Mouse (Mus musculus) right cerebral cortex, adult 2 months (tissue): Measurements from ENCODE around the gene Plekha6.
"Not testable (repeated sequence)": the region's sequence is repeated elsewhere in the genome, so short reads cannot be mapped to it uniquely, and the experiment has no call there.

Source experiments
- DNase-seq, 2 experiments: peaks; one replicate each; pipeline ENCODE4 v3.0.0; 2021 to 2022; ENCODE audit warnings: low spot score in 2 of 2

Gene Plekha6

DNA sequence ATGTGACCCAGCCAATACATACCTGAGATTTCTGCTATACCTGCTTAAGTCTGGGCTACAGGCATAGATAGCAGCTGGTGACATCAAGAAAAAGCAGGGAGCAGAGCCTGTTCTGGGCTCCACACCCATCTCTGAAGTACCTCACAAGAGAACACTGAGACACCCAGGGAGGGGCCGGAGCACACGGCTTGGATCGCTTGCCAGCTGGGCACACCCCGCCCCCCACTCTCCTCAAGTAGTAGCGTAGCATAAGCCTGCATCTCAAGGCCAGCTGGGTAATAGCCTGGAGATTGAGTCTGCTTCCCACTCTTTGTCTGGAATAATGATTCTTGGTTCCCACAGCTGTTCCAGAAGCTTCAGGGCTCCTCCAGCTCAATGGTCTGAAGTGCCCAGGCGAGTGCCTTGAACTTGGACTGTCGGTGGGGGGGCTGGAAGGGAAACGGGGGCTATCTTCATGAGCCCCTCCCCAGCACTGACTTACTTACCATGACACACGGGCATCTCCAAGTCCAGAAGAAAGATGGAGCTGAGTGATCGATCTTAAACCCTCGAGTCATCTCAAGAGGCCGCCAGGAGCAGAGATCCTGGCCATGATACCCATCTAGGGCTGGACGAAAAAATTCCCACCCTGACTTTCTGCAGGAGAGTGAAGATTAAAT lies 157.4 kb downstream of the Plekha6 start, which contains the start of gene Kiss1:
Gene Kiss1 (plus strand): TSS at position 609 of the 659 bp plus-strand sequence.
- DNase-seq, result no peak

DNA sequence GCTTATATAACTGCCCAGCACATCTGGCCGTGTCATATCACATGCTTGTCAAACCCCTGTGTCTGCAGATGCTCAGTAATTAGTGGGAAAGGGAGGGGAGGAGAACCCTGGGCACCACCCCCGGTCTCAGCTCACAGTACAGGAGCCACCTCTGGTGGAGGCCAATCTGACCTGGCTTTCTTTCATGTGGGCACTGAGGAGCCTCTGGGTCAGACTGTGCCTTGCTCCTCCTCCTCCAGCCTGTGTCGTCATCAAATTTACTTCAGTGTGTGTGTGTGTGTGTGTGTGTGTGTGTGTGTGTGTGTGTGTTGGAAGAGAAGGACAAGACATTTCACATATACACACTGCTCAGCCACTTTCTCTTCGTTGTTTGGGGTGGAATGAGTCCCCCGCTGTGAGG lies 159.3 kb downstream of the Plekha6 start:
- DNase-seq, result no peak

DNA sequence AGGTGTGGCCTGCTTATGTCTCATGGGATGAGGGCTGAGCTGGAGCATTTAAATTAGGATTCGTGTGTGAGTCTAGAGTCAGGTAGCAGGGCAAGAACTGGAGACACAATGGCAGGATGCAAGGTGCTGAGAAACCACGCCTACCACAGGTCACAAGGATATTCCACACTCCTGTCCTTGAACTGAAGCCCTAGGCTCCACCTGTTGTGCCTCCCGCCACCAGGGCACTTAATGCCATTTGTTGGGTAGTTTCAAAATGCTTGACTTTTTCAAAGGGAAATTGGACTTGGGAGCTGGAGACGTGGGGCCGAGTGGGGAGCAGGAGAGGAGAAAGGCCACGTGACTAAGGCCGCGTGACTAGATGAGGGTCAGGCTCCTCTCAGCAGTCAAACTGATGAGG lies 161.9 kb downstream of the Plekha6 start:
- DNase-seq, result no peak

DNA sequence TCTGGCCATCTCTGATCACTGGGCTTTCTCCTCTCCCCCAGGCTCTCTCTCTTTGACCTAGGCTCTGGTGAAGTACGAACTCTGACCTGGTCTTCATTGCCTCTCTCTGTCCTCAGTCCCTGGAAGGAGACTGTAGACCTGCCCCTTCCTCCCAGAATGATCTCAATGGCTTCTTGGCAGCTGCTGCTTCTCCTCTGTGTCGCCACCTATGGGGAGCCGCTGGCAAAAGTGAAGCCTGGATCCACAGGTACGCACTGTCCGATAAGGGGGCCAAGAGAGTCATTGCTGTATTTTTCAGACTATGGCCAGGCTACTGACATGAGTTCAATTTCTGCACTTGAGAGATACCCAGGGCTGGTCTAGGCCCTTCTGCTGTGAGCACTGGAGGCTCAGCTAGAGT lies 163.1 kb downstream of the Plekha6 start:
- DNase-seq, result no peak

DNA sequence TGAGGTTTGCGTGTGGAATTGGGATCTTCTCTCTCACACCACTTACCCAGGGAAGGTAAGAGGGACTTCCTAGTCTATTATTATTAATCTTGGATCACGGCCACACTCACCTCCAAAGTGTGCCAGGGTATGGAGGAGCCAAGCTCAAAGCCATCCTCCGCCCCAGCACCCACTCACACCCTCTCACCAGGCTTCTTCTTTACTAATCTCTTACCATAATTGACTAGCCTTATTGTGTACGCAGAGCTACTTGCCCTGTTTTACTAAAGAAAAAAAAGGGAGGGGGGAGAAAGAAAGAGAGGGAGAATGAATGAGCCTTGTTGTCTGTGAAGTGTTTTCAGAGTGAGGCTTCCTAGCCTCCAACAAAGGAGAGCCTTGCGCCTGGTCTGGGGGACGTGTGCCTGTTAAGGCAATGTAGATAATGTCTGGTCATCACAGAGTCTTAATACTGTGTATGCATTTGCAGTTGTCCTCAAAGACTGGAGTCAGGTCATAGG lies 164.3 kb downstream of the Plekha6 start:
- DNase-seq, result no peak

DNA sequence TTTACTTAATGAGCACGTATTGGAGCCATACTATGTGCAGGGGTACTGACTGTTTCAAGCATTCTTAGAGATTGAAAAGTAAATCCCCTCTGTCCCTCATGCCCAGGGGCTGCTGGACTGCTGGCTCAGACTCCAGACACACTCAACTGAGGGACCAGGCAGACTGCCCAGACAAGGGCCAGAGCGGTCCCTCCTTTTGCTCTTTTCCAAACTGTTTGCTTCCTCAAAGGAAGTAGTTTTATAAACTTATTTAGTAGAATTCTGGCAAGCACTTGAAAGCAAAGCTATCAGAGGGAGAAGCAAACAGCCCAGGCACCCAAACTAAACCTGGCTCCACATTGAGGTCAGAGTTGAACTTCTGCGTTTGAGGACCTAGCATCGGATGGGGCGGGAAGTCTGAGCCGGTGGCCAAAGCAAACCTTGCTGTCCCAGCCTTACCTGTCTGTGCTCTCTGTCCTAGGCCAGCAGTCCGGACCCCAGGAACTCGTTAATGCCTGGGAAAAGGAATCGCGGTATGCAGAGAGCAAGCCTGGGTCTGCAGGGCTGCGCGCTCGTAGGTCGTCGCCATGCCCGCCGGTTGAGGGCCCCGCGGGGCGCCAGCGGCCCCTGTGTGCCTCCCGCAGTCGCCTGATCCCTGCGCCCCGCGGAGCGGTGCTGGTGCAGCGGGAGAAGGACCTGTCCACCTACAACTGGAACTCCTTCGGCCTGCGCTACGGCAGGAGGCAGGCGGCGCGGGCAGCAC lies 165.1 kb downstream of the Plekha6 start:
- DNase-seq, result no peak

DNA sequence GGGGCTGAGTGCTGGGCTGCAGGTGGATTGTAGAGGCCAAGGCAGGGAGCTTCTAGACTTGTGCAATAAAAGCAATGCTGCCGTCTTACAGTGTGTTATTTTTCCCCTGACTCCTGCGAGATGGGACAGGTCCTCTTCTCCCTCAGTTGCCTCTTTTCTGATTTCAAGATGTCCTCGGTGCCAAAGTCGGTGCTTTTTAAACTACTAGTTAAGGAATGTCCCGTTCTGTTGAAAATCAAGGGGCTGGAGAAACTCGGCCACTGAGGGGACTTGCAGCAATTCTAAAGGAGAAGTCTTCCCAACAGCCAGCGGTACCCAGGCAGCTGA lies 165.6 kb downstream of the Plekha6 start:
- no peak for DNase-seq

DNA sequence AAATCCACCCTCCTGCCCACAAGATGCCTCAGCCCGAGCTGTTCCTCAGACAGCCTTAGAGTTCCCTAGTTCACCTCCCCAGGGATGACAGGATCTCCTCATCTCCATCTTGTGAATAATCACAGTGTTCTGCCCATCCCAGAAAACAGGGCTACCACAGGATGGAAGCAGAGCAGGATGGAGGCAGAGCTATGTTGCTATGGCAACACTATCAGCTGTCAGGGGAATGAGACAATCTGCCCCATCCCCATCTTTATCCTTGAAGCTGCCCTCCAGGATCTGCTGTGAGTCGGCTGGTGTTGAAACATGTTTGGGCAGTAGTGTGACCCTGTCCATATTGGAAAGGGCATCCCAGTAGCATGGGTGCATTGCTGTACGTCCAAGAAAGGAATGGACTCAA lies 167.1 kb downstream of the Plekha6 start:
- DNase-seq, result no peak

DNA sequence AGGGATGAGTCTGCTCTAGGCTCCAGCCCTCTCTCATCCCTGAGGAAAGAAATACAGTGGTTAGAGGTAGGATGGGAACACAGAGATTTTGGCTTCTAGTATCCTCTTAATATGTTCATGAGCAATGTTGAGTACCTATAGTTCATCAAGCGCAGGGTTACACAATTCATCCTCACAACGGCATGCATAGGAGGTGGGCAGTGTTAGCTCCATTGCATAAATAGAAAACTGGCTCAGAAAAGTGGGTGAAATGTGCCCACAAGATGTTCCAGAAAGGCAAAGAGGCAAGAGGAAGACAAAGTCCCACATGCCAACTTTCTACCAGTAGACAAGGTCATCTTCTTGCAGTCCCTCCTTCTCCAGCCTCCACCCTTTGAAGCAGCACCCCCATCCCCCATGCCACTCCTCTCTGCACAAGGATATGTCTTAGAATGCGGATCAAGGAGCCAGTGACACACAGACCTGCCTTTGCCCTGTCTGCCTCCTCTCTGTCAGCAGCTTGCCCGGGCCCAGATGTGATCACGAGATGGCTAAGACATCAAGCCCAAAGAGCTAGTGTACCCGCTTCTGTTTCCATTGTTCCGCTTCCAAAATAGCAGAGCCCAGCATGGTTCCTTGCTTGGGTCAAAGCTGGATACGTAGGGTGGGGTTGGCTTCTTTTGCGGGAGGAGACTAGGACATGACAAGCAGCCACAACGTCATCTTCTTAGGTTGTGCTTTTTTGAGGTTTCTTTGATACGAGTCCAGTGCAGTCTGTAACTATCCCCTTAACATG lies 168.8 kb downstream of the Plekha6 start:
- no peak for DNase-seq

DNA sequence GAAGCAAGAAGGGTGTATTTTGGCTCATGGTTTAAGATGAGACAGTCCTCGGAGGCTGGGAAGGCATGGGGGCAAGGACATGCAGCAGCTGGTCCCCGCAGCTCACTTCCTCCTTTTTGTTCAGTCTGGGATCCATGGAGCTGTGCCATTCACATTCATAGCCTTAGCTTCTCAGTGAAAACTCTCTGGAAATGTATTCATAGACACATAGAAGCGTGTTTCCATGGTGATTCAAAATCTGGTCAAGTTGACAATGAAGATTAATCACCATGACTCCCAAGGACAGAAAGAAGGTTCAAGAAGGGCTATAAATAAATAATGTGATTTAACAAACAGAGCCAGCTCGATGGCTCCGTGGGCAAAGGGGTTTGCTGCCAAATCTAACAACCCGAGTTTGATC lies 169.9 kb downstream of the Plekha6 start:
- DNase-seq, result no peak

DNA sequence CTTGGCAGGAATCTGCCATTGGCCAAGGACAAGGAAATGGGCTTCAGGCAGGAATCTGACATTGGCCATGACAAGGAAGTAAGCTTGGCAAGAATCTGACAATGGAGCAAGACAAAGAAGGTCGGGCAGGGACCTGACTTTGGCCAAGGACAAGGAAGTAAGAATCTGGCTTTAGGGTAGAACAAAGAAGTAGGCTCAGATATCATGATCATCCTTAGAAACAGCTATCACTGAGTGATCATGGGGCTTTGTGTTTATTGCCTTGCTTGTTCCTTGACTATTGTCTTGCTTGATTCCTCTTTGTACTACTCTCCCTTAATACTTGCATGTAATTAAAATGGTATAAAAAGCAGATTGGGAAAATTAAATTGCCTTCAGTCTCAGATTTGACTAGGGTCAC lies 176.4 kb downstream of the Plekha6 start:
- DNase-seq, result not testable (repeated sequence)

DNA sequence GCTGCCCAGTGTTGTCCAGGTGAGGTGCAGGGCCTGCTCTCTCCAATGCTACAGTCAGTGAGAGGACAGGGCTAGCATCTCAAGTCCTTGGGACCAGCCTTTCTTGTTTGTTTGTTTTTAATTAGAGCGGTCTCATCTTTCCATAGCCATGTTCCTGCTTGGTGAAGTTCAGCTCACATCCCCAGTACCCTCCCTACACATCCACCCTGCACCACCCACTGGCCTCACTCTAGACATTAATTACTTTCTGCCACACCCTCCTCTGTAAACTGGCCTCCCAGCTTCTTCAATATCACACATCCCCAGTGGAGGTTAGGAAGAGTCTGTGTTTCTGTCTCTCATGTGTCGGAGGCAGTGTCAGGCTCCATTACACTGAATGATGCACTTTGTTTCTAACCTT lies 180.3 kb downstream of the Plekha6 start:
- no peak for DNase-seq

DNA sequence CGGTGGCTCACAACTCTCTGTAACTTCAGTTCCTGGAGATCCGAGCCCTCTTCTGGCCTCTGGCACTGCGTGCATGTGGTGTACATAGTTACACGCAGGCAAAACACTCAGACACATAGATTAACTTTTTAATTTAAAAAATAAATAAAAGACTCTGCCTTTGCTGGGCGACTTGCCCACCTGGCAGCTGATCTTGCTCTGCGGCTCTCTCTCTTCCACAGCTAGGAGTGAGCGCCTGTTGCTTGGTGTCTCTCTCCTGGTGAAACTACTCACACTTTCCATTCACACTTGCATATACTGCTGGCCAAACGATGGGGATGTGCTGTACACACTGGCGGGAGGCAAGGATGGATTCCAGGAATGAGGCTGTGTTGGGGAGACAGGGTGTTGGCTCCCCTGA lies 182.5 kb downstream of the Plekha6 start:
- no peak for DNase-seq

DNA sequence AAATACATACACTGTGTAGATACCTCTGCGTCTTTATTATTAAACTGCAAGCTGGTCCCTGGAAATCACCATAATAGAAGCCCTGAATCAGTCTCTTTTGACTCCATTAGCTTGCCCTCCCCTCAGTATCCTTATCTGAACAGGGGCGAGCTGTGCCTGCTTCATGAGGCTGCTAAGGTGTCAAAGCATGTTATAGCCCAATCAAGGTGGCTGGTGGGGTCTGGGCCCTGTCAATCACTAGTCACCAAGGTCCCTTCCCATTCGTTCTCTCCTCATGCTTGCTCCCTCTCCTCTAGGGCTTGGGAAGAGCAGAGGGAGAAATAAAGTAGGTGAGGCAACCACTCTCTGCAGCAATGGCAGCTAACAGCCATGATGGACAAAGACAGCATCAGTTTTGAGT lies 183.2 kb downstream of the Plekha6 start:
- no peak for DNase-seq

DNA sequence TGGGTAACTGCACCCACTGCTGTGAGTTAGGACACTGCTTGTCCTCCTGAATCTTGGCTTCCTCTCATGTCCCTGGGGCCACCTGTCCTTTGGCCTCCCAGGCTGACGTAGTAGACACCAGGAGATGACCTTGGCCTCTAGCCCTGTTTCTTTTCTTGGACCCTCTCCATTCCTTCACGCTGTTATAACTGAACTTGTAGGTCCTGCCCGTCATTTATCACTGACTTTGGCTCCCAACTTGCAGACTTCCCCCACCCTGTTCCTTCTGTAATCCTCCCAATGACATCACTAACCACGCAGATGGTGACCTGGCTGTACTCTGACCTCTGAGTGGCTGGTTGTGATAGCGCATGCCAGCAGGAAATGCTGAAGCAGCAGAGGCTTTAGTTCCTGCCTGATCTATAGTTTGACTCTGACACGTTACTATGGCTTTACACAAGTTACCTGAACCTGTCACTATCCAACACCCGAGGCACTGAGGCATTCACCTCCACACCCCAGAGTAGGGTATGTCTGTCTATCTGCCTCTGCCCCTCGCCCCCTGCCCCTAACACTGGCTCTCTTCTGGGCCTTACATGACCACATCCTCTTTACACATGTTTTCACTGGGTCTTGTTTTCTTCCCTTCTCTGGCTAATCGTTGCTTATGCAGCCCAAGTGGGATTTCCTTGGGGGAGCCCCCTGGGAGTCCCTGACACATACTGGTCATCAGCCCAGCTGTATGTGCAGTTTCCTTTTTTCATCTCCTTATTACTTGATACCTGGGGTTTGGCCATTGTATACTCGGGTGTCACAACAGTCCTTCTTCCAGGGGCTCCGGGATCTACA lies 183.9 kb downstream of the Plekha6 start:
- DNase-seq, result no peak

DNA sequence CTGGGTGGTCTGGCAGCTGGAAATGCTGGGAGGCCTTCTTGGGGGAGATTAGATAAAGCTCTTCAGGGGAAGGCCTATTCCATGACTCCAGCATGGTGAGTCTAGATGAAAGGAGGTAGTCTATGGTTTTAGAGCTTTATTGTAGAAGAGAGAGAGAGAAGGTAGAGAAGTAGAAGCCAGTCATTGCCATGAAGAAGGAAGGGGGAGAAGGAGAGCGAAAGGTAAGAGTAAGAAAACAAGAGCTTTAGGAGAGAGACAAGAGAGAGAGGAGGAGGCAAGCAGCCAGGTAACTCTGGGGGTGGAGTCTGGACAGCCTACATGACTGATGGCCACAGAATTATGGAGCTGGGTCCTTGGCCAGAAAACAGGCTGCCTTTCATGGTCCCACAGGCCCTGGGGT lies 186.2 kb downstream of the Plekha6 start, which contains the start of gene Ren1:
Gene Ren1 (plus strand): TSS at position 301 of the 400 bp plus-strand sequence.
- DNase-seq, result no peak

DNA sequence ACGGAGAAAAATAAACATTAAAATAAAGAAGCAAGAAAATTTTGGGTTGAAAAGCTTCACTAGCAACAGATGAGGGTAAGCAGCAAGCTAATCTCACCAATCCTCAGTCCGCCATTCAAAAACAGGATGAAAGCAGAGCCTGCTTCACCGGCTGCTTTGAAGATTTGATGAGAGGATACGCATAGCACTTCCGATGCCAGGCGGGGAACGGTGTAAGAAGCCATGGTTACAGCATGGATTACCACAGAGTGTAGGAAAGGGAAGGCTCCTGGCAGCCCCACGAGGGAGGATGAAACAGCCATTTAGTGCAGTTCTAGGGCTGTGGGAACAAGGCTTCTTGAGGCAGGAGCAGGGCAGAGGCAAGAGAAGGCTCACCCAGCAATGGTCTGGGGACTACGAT lies 187.8 kb downstream of the Plekha6 start:
- DNase-seq, result no peak
